Mouse (Mus musculus) right cerebral cortex, postnatal 14 days (tissue): ENCODE data around the gene Kcnh7.

ENCODE experiments used
- DNase-seq: peaks from one replicate; pipeline ENCODE4 v3.0.0; 2022

Gene Kcnh7

DNA sequence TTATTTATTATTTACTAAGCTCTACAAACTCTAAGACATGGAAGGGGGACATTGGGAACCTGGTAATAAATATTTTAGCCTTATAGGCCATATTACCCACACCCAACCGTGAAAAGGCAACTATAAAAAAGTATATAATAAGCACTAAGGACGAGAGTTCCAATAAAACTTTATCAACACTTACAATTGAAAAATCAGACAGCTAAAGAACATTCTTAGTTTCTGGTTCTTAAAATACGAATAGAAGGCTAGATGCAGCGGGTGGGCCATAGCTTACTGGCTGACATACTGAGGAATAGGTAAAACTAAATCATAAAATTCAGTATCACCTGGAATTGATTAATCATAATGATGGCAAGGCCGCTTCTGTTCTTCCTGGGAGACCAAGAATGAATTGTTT, 539.2 kb downstream of the Kcnh7 start:
- DNase-seq = no peak
